Mouse (Mus musculus) liver, embryonic 11.5 days (tissue): ENCODE results near the gene Abca4. TPM values are rescaled to one million over a fixed set of nuclear protein-coding genes. Genes with fewer than 3 reads are reported as not detected.

Experiments used
- ATAC-seq: fragments of 200-750 bp; cut with Nextera tagmentation; replicated peaks from 2 replicates; pipeline ENCODE4 v1.8.0; 2017; ENCODE audit warnings: moderate number of reproducible peaks, mild to moderate bottlenecking, moderate TSS enrichment, moderate library complexity; ENCODE audit not compliant: low FRiP score
- DNase-seq: peaks from one replicate; pipeline ENCODE4 v3.0.0-alpha.2; 2017; ENCODE audit warnings: low spot score
- H3K27ac ChIP-seq: fragments of 300-500 bp; sonication (generic); 2 replicates; pipeline ENCODE4 v1.5.1; 2014; ENCODE audit warnings: mild to moderate bottlenecking, low read depth, low read length, control low read depth
- H3K27me3 ChIP-seq: fragments of 300-500 bp; sonication (generic); replicated peaks from 2 replicates; pipeline ENCODE4 v1.6.1; 2014; ENCODE audit warnings: low read length, mixed read lengths; ENCODE audit not compliant: control insufficient read depth, insufficient read depth
- H3K36me3 ChIP-seq: fragments of 300-500 bp; sonication (generic); 2 replicates; pipeline ENCODE4 v1.6.1; 2014; ENCODE audit warnings: mild to moderate bottlenecking, low read length, moderate library complexity, mixed read lengths; ENCODE audit not compliant: control insufficient read depth, insufficient read depth
- H3K4me1 ChIP-seq: fragments of 300-500 bp; sonication (generic); replicated peaks from 2 replicates; pipeline ENCODE4 v1.6.1; 2014; ENCODE audit warnings: low read length, mixed read lengths; ENCODE audit not compliant: control insufficient read depth, insufficient read depth
- H3K4me2 ChIP-seq: fragments of 300-500 bp; sonication (generic); 2 replicates; pipeline ENCODE4 v1.6.1; 2014; ENCODE audit warnings: mild to moderate bottlenecking, control low read depth, moderate library complexity
- H3K4me3 ChIP-seq: fragments of 300-500 bp; sonication (generic); 2 replicates; pipeline ENCODE4 v1.5.1; 2014; ENCODE audit warnings: low read depth, low read length, control low read depth
- H3K9ac ChIP-seq: fragments of 300-500 bp; sonication (generic); 2 replicates; pipeline ENCODE4 v1.6.1; 2014; ENCODE audit warnings: low read depth, low read length, control low read depth
- H3K9me3 ChIP-seq: fragments of 300-500 bp; sonication (generic); 2 replicates; pipeline ENCODE4 v1.6.1; 2016; ENCODE audit warnings: low read length, inconsistent platforms, mixed read lengths; ENCODE audit not compliant: control insufficient read depth
- WGBS: fragments of 180-500 bp; shearing (Covaris S2); extraction: QIAGEN DNeasy Blood & Tissue Kit; methylation state at CpG from one replicate; pipeline ENCODE4 v1.1.7; 2014; 5-methylcytosine and 5-hydroxymethylcytosine counted together
- polyA plus RNA-seq: library from polyadenylated mRNA; unstranded; fragments of >200 nt; fragmentation: Nextera tagmentation; extraction: Ambion mirVana; gene quantifications from 2 replicates; pipeline ENCODE4 v1.2.1, GENCODE M21; 2014

Abca4 gene
- polyA plus RNA-seq, 1 experiment from 2014 or later = 3.2 TPM

DNA sequence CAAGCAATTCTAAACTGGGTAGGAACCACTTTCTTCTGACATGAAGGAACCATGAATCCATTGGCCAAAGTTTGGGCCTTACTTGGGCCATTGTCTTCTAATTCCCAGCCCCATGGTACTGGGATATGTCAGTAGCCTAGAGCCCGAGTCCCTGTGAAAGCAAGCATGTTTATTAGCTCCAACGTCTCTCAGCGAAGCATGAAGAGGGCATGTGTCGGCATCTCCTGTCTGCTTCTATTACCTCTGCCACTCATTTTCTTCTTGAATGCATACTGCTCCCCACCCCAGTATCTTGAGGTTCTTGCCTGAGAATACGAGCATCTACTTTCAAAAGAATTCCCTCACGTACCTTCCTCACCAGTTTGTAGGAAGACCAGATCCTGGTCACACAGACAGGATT is 161.5 kb downstream of the Abca4 start:
- Histone ChIP-seq H3K27me3 (no peaks in the 10 kb centered on the region), H3K4me1 (no peaks in the 10 kb centered on the region), H3K4me3 (no peak overlapping the region), H3K9me3 (no peaks in the 10 kb centered on the region), H3K27ac (no peak overlapping the region), H3K36me3 (no peaks in the 10 kb centered on the region), H3K9ac (no peak overlapping the region), H3K4me2 (no peak overlapping the region)
- 92% methylated on average over 6 of the region's 6 CpGs for WGBS
- ATAC-seq = no peak
- no peak for DNase-seq

DNA sequence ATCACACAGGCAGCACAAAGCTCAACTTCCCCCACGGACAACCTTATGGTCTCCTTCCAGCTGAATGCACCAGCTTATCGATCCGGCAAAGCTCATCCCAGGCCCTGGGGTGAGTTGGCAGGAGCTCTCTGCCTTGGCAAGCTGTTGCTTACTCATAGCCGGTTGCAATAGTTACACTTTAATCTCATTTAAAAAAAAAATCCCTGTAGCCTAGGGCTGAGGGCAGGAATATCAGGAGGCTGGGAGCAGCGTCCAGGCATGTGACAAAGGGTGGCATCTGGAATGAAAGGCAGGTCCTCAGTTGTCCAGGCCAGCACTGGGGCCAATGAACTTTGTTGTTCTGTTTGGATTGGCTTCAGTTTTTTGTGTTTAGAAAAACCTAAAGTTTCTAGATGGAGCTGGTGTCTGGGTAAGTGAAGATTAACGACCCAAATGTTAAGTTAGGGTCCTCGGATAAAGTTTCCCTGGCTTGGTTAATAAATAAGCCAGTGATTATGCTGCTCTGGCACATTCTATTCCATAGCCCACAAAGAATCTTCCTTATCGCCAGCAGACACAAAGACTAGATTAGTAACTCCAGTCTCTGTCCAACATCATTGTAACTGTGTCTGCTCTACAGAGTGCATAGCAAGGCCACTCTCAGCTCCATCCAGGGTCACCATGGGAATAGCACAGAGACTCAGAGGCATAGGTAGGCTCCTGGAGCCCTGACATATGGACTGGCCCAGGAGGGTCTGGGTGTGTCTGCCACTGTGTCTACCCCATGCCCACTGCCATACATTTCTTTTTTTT is 162.2 kb downstream of the Abca4 start:
- Histone ChIP-seq H3K9ac (no peak overlapping the region), H3K4me2 (no peak overlapping the region), H3K9me3 (no peaks in the 10 kb centered on the region), H3K27me3 (no peaks in the 10 kb centered on the region), H3K36me3 (no peaks in the 10 kb centered on the region), H3K27ac (no peak overlapping the region), H3K4me1 (no peaks in the 10 kb centered on the region), H3K4me3 (no peak overlapping the region)
- WGBS = 69% methylated on average over 8 of the region's 8 CpGs
- no peak for ATAC-seq
- DNase-seq = no peak

- H3K4me1 ChIP-seq = no peaks in the 10 kb centered on the region
- ATAC-seq (no peak), DNase-seq (no peak)
- H3K4me3 ChIP-seq = no peak overlapping the region
- H3K4me2 ChIP-seq = no peak overlapping the region
- no peaks in the 10 kb centered on the region for H3K9me3 ChIP-seq
- H3K27ac ChIP-seq = no peak overlapping the region
- H3K9ac ChIP-seq = no peak overlapping the region
- no peaks in the 10 kb centered on the region for H3K27me3 ChIP-seq
- 89% methylated on average over 6 of the region's 6 CpGs for WGBS
- no peaks in the 10 kb centered on the region for H3K36me3 ChIP-seq
Measured at GRCm38 (mm10) chr3:122207766-122208165, 163.5 kb downstream of the Abca4 start.

DNA sequence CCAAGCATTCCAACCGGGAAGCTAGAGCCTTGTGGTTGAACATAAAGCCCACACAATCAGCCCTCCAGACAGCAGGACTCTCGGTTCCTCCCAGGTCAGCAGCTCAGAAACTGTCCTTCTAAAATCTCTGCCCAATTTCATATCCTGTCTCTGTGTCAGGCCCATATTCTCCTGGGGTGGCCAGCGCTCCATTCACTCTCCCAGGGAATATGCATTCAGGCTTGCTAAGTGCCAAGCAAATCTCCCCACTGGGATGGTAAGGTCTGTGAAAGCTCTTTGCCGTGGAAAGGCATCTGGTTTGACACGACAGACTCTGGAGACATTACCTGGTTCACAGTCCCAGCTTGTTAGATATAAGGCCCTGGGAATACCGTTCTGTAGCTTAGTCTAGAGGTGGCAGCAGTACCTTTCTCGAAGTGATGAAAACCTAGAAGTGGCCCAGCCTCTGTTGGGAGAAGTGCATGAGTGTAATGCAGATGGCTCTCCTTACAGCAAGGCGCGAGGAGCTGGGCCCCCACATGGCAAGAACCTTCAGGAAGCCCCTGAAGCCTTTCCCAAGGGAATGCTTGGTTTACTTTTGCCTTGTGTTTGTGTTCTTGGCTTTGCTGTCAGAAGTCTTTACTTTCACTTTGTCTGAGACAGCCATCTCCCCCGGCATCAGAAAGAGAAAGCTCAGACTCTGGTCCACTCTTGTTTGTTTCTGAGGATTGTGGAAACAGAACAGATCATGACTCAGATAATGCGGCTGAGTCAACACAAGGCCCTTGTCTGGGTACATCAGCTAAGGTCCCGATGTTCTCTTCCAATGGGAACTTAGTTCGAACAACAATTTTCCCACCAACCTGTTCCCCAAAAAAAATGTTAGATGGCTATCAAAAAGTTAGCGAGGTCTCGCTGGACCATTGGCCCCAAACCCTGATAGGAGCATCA is 164.3 kb downstream of the Abca4 start:
- ATAC-seq (no peak), DNase-seq (no peak)
- Histone ChIP-seq H3K27ac (no peak overlapping the region), H3K36me3 (no peaks in the 10 kb centered on the region), H3K27me3 (no peaks in the 10 kb centered on the region), H3K4me3 (no peak overlapping the region), H3K9ac (no peak overlapping the region), H3K4me1 (no peaks in the 10 kb centered on the region), H3K4me2 (no peak overlapping the region), H3K9me3 (no peaks in the 10 kb centered on the region)
- 75% methylated on average over 15 of the region's 15 CpGs for WGBS

GRCm38 (mm10) chr3:122209511-122209910 is 165.3 kb downstream of the Abca4 start:
- Histone ChIP-seq H3K9me3 (no peaks in the 10 kb centered on the region), H3K4me2 (no peak overlapping the region), H3K27me3 (no peaks in the 10 kb centered on the region), H3K27ac (no peak overlapping the region), H3K4me3 (no peak overlapping the region), H3K36me3 (no peaks in the 10 kb centered on the region), H3K4me1 (no peaks in the 10 kb centered on the region), H3K9ac (no peak overlapping the region)
- ATAC-seq (no peak), DNase-seq (no peak)
- WGBS = 77% methylated on average over 11 of the region's 11 CpGs

DNA sequence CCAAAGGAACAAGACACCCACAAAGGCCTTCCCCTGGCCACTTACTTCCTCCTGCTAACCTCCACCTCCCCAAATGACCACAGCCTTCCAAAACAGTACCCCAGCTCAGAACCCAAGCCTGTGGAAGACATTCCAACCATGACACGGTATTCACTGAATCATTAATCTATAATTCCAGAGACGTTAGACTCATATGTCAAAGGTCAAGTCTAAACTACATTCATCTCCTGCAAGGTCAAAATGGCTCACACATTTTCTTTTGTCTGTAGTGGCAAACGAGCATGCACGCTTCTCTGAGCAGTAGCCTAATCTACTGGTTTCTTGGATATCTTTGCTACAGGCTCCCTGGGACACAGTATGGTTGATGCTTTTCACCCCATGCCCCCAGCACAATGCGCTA is 166.2 kb downstream of the Abca4 start:
- DNase-seq (no peak), ATAC-seq (no peak)
- WGBS = 65% methylated on average over 5 of the region's 5 CpGs

GRCm38 (mm10) chr3:122210846-122211245 is 166.6 kb downstream of the Abca4 start:
- WGBS = 82% methylated on average over 7 of the region's 7 CpGs
- no peak for ATAC-seq
- no peaks in the 10 kb centered on the region for H3K4me1 ChIP-seq
- H3K4me2 ChIP-seq = no peak overlapping the region
- H3K27ac ChIP-seq = no peak overlapping the region
- no peak for DNase-seq
- no peak overlapping the region for H3K9ac ChIP-seq
- no peaks in the 10 kb centered on the region for H3K36me3 ChIP-seq
- H3K4me3 ChIP-seq = no peak overlapping the region
- no peaks in the 10 kb centered on the region for H3K9me3 ChIP-seq
- no peaks in the 10 kb centered on the region for H3K27me3 ChIP-seq

More for the DNA sequence above, 166.2 kb downstream of the Abca4 start:
- H3K4me3 ChIP-seq = no peak overlapping the region
- H3K27ac ChIP-seq = no peak overlapping the region
- H3K9ac ChIP-seq = no peak overlapping the region
- H3K36me3 ChIP-seq = no peaks in the 10 kb centered on the region
- H3K27me3 ChIP-seq = no peaks in the 10 kb centered on the region
- H3K4me2 ChIP-seq = no peak overlapping the region
- no peaks in the 10 kb centered on the region for H3K4me1 ChIP-seq
- H3K9me3 ChIP-seq = no peaks in the 10 kb centered on the region

DNA sequence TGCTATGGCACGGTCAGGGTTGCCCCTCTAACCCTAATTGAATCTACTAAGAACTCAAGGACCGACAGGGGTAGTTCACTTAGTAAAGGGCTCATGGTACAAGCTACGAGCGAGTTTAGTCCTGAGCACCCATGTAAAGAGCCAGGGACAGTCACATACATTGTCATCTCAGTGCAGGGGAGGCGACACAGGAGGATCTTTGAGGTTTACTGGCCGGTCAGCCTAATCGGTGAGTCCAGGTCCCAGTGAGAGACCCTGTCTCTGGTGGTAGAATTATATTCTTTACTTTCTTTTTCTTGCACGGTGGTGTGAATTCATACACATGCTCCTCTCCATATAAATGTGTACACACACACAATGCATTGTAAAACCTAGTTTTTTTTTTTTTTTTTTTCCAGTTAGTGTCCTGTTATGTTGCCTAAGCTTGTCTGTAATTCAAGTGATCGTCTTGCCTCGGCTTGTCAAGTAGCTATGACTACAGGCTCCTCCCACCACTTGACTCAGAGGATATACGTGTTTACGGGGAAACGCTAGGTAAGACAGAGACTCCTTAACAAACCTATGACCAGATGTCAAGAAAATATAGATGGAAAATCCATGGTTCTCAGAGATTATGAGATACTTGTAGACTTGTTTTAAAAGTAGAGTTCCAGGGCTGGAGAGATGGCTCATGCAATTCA is 167.3 kb downstream of the Abca4 start:
- H3K27ac ChIP-seq = no peak overlapping the region
- DNase-seq (no peak), ATAC-seq (no peak)
- no peak overlapping the region for H3K4me2 ChIP-seq
- 71% methylated on average over 13 of the region's 13 CpGs for WGBS
- H3K4me3 ChIP-seq = no peak overlapping the region
- H3K27me3 ChIP-seq = no peaks in the 10 kb centered on the region
- H3K4me1 ChIP-seq = no peaks in the 10 kb centered on the region
- no peaks in the 10 kb centered on the region for H3K9me3 ChIP-seq
- no peaks in the 10 kb centered on the region for H3K36me3 ChIP-seq
- H3K9ac ChIP-seq = no peak overlapping the region
